Mouse (Mus musculus) heart, adult 11 months (tissue): ENCODE measurements around the gene Cd36.
A peak's percentile ranks its signal among the peaks of the same experiment; 100 is the strongest.
"Not testable (repeated sequence)": the region's sequence is repeated elsewhere in the genome, so short reads cannot be mapped to it uniquely, and the experiment has no call there.

Experiments
- DNase-seq: peaks from one replicate; pipeline ENCODE4 v3.0.0; 2022

Cd36 gene

DNA sequence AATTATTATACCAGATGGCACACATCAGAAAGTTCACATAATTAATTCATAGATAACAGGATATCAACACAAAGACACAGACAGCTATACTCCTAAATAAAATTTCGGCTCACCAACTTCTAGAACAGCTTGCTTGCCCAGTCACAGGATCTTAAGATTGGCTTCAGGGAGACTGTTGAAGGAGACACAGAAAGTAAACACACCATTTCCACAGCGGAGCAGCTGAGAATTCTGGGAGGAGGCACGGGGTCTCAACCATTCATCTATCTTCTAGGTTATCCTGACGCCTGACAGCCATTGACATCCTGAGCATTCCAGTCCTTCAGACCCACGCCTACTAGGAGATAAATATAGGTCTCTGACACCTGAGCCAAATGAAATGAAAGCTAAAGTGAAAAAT, at the start of gene Cd36:
TSS of gene Cd36 (minus strand) at position 204 of the 400 bp plus-strand sequence.
- peak; percentile 95 for DNase-seq

- DNase-seq = peak; percentile 92
These were observed 45.9 kb upstream of the Cd36 start for GRCm38 (mm10) chr5:17934501-17934900.

GRCm38 (mm10) chr5:17931588-17931987, 43.0 kb upstream of the Cd36 start:
- DNase-seq = not testable (repeated sequence)

- peak; percentile 80 for DNase-seq
These were observed 40.5 kb upstream of the Cd36 start for GRCm38 (mm10) chr5:17929006-17929567.

DNA sequence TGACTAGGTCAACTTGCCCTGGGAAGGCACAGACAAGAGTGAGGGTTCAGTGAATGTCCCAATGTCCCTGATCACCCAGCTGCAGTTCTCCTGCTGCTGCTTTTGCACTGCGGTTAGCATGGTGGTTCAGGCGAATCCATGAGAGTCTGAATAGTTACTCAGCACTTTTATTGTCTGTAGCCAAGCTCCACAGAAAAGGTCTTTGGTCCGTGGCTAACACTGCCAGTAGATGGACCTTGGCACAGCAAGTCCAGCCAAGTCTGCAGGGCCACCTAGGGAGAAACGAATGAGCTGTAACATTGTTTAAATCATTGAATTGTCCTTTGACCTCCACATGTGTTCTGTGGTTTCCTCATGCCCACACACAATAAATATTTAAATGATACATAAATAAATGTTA, 39.9 kb upstream of the Cd36 start:
- peak; percentile 87 for DNase-seq

- peak; percentile 97 for DNase-seq
These were observed 35.5 kb upstream of the Cd36 start for GRCm38 (mm10) chr5:17924085-17924518.

DNA sequence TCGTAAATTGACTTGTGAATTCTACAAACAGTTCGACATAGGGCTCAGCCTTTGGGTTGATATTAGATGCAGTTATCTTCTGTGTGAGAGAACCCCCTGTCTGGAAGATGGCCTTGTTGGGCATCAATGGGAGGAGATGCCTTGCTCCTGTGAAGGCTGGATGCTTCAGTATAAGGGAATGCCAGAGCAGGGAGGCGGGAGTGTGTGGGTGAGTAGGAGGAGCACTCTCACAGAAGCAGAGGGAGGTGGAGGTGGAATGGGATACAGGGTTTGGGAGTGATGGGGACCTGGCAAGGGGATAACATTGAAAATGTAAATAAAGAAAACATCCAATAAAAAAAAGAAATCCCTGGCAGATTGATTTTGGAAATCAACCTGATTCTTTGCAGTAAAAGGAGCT, 35.0 kb upstream of the Cd36 start:
- peak; percentile 93 for DNase-seq

DNA sequence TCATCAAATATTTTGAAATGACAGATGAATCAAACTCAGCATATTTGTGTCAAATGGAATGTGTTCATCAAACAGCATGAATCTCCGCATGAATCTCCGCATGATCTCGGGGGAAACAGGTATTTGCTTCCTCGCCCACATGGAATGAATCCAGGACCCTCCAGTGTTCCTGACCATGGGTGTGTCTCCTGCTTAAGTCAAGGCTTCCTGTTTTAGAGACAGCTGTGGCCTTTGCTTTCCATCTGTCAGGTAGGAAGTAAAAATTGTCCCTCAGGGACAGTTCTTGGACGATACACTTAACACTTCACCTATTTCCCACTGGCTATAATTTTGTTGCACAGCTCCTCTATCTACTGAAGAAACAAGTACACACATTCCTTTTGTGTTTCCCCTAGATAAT, 30.4 kb upstream of the Cd36 start:
- peak; percentile 98 for DNase-seq

DNA sequence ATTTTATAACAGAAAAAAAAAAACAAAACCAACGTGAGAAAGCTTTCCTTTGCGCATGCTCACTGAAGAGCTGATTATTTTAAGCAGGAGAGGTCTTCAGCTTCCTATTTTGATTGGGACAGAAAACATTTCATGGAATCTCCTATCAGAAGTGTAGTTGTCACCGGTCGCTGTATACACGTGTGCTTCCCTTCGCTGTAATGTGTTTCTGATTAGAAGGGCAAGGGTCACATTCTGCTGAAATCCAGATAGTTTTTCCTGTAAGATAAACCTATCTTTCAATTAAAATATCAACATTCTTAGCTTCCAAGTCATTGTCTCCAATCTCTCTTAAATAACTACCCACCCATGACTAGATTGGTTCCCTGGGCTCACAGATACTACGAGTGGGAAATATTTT, 16.2 kb upstream of the Cd36 start:
- DNase-seq = peak; percentile 50

- peak; percentile 96 for DNase-seq
These were observed 10.3 kb upstream of the Cd36 start for GRCm38 (mm10) chr5:17898948-17899347.

- peak; percentile 75 for DNase-seq
These were observed 9.0 kb upstream of the Cd36 start for GRCm38 (mm10) chr5:17897641-17898040.

GRCm38 (mm10) chr5:17893577-17894172, 5.1 kb upstream of the Cd36 start:
- peak; percentile 97 for DNase-seq

GRCm38 (mm10) chr5:17889291-17889690, 690 bp upstream of the Cd36 start:
- no peak for DNase-seq

- no peak for DNase-seq
These were observed 2.2 kb downstream of the Cd36 start for GRCm38 (mm10) chr5:17886377-17886776.

DNA sequence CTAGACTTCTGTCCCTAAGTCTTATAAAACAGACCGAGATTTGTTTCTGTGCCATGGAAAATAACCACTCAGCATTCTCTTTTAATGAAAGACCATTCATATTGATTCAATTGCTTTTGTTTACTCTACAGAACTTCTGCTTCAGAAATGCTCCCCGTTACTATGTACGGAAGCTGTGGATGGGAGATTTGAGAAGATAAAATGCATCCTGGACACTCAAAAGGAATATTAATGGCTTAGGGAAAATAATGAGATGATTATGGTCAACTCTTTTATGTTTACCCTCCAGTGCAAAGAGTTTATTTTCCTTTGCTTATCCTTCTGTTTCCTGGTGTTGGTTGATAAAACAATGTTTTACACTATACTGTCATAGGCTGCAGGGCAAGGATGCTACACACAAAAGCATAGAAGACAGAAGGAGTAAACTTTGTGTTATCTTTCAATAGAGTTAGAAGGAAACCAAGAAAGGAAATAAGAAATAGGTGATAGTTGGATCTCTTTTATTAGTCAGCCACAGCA, 5.2 kb downstream of the Cd36 start:
- no peak for DNase-seq

- DNase-seq = peak; percentile 91
These were observed 7.1 kb downstream of the Cd36 start for GRCm38 (mm10) chr5:17881542-17881896.

DNA sequence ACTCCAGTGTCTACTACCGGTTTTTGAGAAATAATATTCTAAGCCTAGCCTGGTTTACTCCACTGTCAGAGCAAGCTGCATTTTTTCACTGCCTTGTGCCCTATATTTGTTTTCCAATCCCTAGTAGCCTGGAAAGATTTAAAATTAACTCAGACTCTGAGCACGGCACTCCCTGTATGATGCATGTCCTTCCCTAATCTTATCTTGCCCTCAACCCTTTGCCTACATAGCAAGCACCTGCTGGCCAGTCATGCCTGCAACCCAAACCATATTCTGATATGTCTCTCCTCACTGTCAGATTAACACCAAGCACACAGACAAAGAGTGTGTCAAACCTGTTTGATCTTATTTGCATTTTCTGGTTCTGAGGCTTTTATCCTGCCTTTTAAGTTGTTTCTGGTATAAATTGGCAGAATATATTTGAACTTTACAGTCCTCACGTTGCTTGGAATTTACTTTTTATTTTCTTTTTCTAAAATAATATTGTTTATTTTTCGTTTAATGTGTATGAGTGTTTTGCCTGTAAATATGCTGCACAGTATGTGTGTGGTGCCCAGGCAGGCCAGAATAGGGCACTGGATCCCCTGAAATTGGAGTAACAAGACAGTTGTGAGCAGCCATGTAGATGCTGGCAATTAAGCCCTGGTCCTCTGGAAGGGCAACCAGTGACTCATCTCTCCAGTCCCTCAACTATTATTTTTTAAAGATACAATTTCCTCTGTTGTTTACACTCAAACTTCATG, 7.6 kb downstream of the Cd36 start:
- DNase-seq = peak; percentile 96

- no peak for DNase-seq
These were observed 8.7 kb downstream of the Cd36 start for GRCm38 (mm10) chr5:17879924-17880323.

DNA sequence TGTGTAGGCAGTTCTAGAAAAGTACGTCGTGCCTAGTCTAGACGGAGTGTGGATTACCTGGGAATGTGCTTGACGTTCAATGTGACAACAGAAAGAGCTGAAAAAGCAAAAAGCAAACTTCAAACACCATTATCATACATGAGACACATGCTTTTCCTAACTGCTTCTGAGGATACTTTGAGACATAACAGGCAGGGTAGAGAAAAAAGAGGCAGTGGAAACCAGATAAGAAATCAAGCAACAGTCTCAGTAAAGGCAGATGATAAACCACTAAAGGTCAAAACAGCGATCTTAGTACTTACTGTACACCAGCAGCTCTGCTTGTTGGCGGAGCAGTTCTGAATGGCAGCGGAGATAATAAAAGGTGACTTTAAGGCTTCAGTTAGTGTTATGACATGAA, 11.6 kb downstream of the Cd36 start:
- no peak for DNase-seq

DNA sequence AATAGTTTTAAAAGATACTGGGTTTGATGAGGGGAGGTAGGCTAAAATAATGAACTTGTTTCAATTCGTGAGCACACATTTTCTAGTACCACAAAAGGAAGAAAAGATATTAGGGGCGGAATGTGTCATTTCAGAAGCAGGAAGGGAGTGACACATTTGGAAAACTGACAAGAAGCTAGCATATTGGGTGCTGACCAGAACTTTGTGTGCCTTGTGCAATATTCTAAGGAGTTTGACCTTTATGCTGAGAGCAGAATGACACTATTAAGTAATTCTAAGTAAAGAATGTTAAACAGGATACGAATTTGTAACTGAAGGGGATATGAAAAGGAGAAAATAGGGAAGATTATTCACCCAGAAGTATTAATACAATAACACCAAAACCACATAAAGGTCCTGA, 12.0 kb downstream of the Cd36 start:
- peak; percentile 96 for DNase-seq

- DNase-seq = no peak
These were observed 14.3 kb downstream of the Cd36 start for GRCm38 (mm10) chr5:17874335-17874734.

- DNase-seq = no peak
These were observed 23.2 kb downstream of the Cd36 start for GRCm38 (mm10) chr5:17865432-17865831.

GRCm38 (mm10) chr5:17863085-17863484, 25.5 kb downstream of the Cd36 start:
- DNase-seq = no peak

DNA sequence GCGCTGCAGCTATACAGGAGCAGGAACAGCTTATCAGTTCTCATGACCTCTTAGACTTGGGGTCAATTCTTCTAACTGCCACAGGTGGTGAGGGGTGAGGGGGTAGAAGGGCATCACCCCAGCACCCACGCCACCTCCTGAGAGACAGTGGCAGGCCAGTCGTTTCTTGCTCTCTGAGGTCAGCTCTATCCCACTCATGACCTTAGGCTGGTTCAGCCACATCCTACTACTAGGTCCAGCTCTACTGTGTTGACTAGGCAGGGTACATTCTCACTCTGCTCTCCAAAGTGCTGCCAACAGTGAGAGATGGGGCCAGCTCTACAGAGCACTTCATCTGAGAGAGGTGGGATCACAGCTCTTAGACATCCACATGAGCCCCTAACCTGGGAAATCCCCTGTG, 30.2 kb downstream of the Cd36 start:
- DNase-seq = peak; percentile 87
